In genomic region chr1:191945341-191945740, GRCm38 (mm10) we compare ENCODE assay signal across 24 mouse cellular contexts. TPM values are rescaled to one million over a fixed set of nuclear protein-coding genes. Genes with fewer than 3 reads are reported as not detected.
DNase-seq lines count a peak whose midpoint lies in the region; ATAC-seq and TF ChIP-seq lines count a peak whose summit lies in the region.
"Had no signal": no experiment of that assay in that cellular context is flagged by ENCODE, and none has a peak within 500 bp of the region (broad histone marks: within the 10 kb centered on the region; RNA-seq: fewer than 3 reads in every experiment).

No protein-coding gene starts in this region.

- peak overlapping the region; percentile 87 for H3K27ac ChIP-seq in liver, adult 2 months (replicated peaks; ENCODE audit: insufficient read depth, low read depth, low read length)
- H3K27ac ChIP-seq in liver, embryonic 12.5 days: no peak overlapping the region
- peak overlapping the region; percentile 70 for H3K27ac ChIP-seq in brown adipose tissue, adult 24 weeks (replicated peaks; ENCODE audit: low read depth, low read length)
- H3K27ac ChIP-seq: embryonic facial prominence, embryonic 12.5 days; forebrain, embryonic 12.5 days; hindbrain, embryonic 14.5 days; intestine, embryonic 15.5 days had no signal

- H3K27me3 ChIP-seq in liver, adult 2 months (ENCODE audit: control insufficient read depth, insufficient read depth, low read length): no peaks in the 10 kb centered on the region
- peaks cover 5% of the 10 kb centered on the region; the same call in 1 of the 2 replicates for H3K27me3 ChIP-seq in liver, embryonic 12.5 days (replicated peaks)
- H3K27me3 ChIP-seq: CH12.LX; embryonic facial prominence, embryonic 12.5 days; forebrain, embryonic 12.5 days; intestine, embryonic 15.5 days had no signal

- no peak for ATAC-seq in liver, embryonic 12.5 days
- no peak for ATAC-seq in cerebellum, adult (ENCODE audit: insufficient number of reproducible peaks, low FRiP score, low TSS enrichment)
- ATAC-seq: forebrain, embryonic 16.5 days; intestine, embryonic 15.5 days had no signal

- DNase-seq in heart, adult 11 months: peak; percentile 81
- DNase-seq in heart, postnatal 36 days: no peak
- DNase-seq in liver, adult 2 months (ENCODE audit: extremely low read depth, low read depth, low spot score): peak; percentile 78
- peak; percentile 75 for DNase-seq in ES-CJ7 (ENCODE audit: low read depth, low spot score)
- DNase-seq in gastrocnemius, postnatal 36 days: no peak
- DNase-seq: adrenal gland, adult 2 months; adrenal gland, postnatal 25 days; cerebellum, adult 11 months; cerebellum, adult 9-10 months; cerebellum, postnatal 25 days; gastrocnemius, postnatal 14 days; kidney, adult 9 months had no signal

- no peak for TF ChIP-seq CTCF in liver, adult 2 months (IDR thresholded peaks at IDR 0.05; ENCODE audit: low read depth, low read length)

- H3K36me3 ChIP-seq in liver, adult 2 months (ENCODE audit: control insufficient read depth, insufficient read depth, low read length): no peaks in the 10 kb centered on the region
- H3K36me3 ChIP-seq in liver, embryonic 12.5 days: no peaks in the 10 kb centered on the region
- H3K36me3 ChIP-seq: embryonic facial prominence, embryonic 12.5 days; forebrain, embryonic 12.5 days; heart, embryonic 12.5 days; intestine, embryonic 15.5 days had no signal

- no peaks in the 10 kb centered on the region for H3K9me3 ChIP-seq in liver, embryonic 12.5 days (replicated peaks)
- H3K9me3 ChIP-seq: embryonic facial prominence, embryonic 12.5 days; forebrain, embryonic 12.5 days; heart, embryonic 12.5 days; intestine, embryonic 15.5 days had no signal

- peaks cover 26% of the 10 kb centered on the region for H3K4me1 ChIP-seq in liver, adult 2 months (ENCODE audit: control insufficient read depth, insufficient read depth, low read length)
- H3K4me1 ChIP-seq in liver, embryonic 12.5 days: peaks cover 14% of the 10 kb centered on the region
- H3K4me1 ChIP-seq in brown adipose tissue, adult 24 weeks (ENCODE audit: control insufficient read depth, insufficient read depth, insufficient read length, low read length): peaks cover 28% of the 10 kb centered on the region
- H3K4me1 ChIP-seq: embryonic facial prominence, embryonic 12.5 days; forebrain, embryonic 12.5 days had no signal

- WGBS in liver, adult 2 months: 41% methylated on average over 8 of the region's 8 CpGs
- 80% methylated on average over 8 of the region's 8 CpGs for whole genome bisulfite sequencing in liver, embryonic 12.5 days (ENCODE audit: insufficient replicate concordance)

- TF ChIP-seq POLR2A in liver, adult 2 months (IDR thresholded peaks at IDR 0.05; ENCODE audit: extremely low read depth, insufficient read depth, low read length): no peak

- no peak overlapping the region for H3K4me2 ChIP-seq in liver, embryonic 12.5 days
- H3K4me2 ChIP-seq: embryonic facial prominence, embryonic 12.5 days; forebrain, embryonic 12.5 days; heart, embryonic 12.5 days; hindbrain, embryonic 14.5 days; intestine, embryonic 15.5 days had no signal

- H3K4me3 ChIP-seq in liver, adult 2 months (ENCODE audit: insufficient read depth, low read depth, low read length): no peak overlapping the region
- H3K4me3 ChIP-seq in liver, embryonic 12.5 days: no peak overlapping the region
- H3K4me3 ChIP-seq in brown adipose tissue, adult 24 weeks (ENCODE audit: insufficient read depth, low read depth, low read length): no peak overlapping the region
- H3K4me3 ChIP-seq: embryonic facial prominence, embryonic 12.5 days; forebrain, embryonic 12.5 days; heart, embryonic 12.5 days; intestine, embryonic 15.5 days had no signal

- no peak overlapping the region for H3K9ac ChIP-seq in liver, adult 2 months (ENCODE audit: low read depth, low read length)
- H3K9ac ChIP-seq in liver, embryonic 12.5 days: no peak overlapping the region
- H3K9ac ChIP-seq: embryonic facial prominence, embryonic 12.5 days; forebrain, embryonic 12.5 days; heart, embryonic 12.5 days; hindbrain, embryonic 14.5 days; intestine, embryonic 15.5 days had no signal

- intact Hi-C loops in heart, postnatal 36 days (cut with DNase I): loop anchor here (1.0 kb wide), 1 partner anchor 17 kb away; no protein-coding TSS in a partner anchor
- intact Hi-C loops in gastrocnemius, postnatal 36 days (cut with DNase I): no loop called here

- no peaks in the 10 kb centered on the region for H3K79me2 ChIP-seq in liver, adult 2 months (ENCODE audit: control insufficient read depth, insufficient read depth, low read length)

RNA-seq across cellular contexts. Expression of gene Rd3, which starts 31.8 kb away (rescaled TPM):
- under 1 TPM; 0.16 to 0.53 TPM for total RNA-seq in heart, postnatal 36 days (2021)
- total RNA-seq in liver, adult 2 months (2014; rRNA removed): 0.46 and 0.54 TPM in 2 replicates
- 1.2 and 1.6 TPM in 2 replicates for polyA plus RNA-seq in liver, adult 2 months (2012; rRNA removed)
- polyA plus RNA-seq in liver, embryonic 12.5 days (2016; fragmentation: Nextera tagmentation; extraction: Ambion mirVana): 0.13 and 0.19 TPM in 2 replicates
- not detected in 2 replicates for polyA plus RNA-seq in brown adipose tissue, adult 24 weeks (2012; ENCODE audit: insufficient read depth, insufficient read length, missing spikeins)
- under 1 TPM in 1 of 2 experiments, not detected in 1; 0.08 TPM for total RNA-seq in gastrocnemius, postnatal 36 days (2021)
- total RNA-seq: hematopoietic stem cell, adult 5-6 weeks; MEL had no signal

RNA-seq across cellular contexts. Expression of gene Slc30a1, which starts 38.8 kb away (rescaled TPM):
- total RNA-seq in heart, postnatal 36 days (2021): 10 to 100 TPM; 19.7 to 27.2 TPM
- total RNA-seq in liver, adult 2 months (2014; rRNA removed): 22.6 and 24.4 TPM in 2 replicates
- 11.3 and 13.6 TPM in 2 replicates for polyA plus RNA-seq in liver, adult 2 months (2012; rRNA removed)
- 6.0 and 7.2 TPM in 2 replicates for polyA plus RNA-seq in liver, embryonic 12.5 days (2016; fragmentation: Nextera tagmentation; extraction: Ambion mirVana)
- 4.5 and 5.8 TPM in 2 replicates for polyA plus RNA-seq in brown adipose tissue, adult 24 weeks (2012; ENCODE audit: insufficient read depth, insufficient read length, missing spikeins)
- total RNA-seq in gastrocnemius, postnatal 36 days (2021): 1 to 10 TPM; 5.6 to 7.7 TPM

Comparison
In these comparisons a context has a peak if more than half of its experiments do, and no peak if none do; other contexts are left out.
1. DNase-seq: peak in heart, adult 11 months (single experiment), liver, adult 2 months (single experiment) and ES-CJ7 (single experiment); none in heart, postnatal 36 days (0 of 2) and gastrocnemius, postnatal 36 days (0 of 2).